Mouse (Mus musculus) limb, embryonic 11.5 days (tissue): ENCODE measurements around the gene Krt75. TPM values are rescaled to one million over a fixed set of nuclear protein-coding genes. Genes with fewer than 3 reads are reported as not detected.

Experiments used
- ATAC-seq: fragments of 200-750 bp; cut with Nextera tagmentation; 2 replicates; pipeline ENCODE4 v1.8.0; 2017; ENCODE audit warnings: low read depth; ENCODE audit not compliant: insufficient number of reproducible peaks, low FRiP score, low TSS enrichment
- DNase-seq: peaks from one replicate; pipeline ENCODE4 v3.0.0-alpha.2; 2015; ENCODE audit warnings: low spot score
- H3K27ac ChIP-seq: fragments of 300-500 bp; sonication (generic); replicated peaks from 2 replicates; pipeline ENCODE4 v1.5.1; 2014; ENCODE audit warnings: low read depth, mild to moderate bottlenecking, low read length
- H3K27me3 ChIP-seq: fragments of 300-500 bp; sonication (generic); 2 replicates; pipeline ENCODE4 v1.6.1; 2014; ENCODE audit warnings: mild to moderate bottlenecking, low read length, mixed read lengths; ENCODE audit not compliant: control insufficient read depth, insufficient read depth
- H3K36me3 ChIP-seq: fragments of 300-500 bp; sonication (generic); 2 replicates; pipeline ENCODE4 v1.6.1; 2014; ENCODE audit warnings: mild to moderate bottlenecking, low read length, moderate library complexity, mixed read lengths; ENCODE audit not compliant: control insufficient read depth, insufficient read depth
- H3K4me1 ChIP-seq: fragments of 300-500 bp; sonication (generic); 2 replicates; pipeline ENCODE4 v1.6.1; 2014; ENCODE audit warnings: low read length, mixed read lengths; ENCODE audit not compliant: control insufficient read depth, insufficient read depth
- H3K4me2 ChIP-seq: fragments of 300-500 bp; sonication (generic); 2 replicates; pipeline ENCODE4 v1.6.1; 2014; ENCODE audit warnings: low read depth, mild to moderate bottlenecking, moderate library complexity; ENCODE audit not compliant: severe bottlenecking
- H3K4me3 ChIP-seq: fragments of 300-500 bp; sonication (generic); 2 replicates; pipeline ENCODE4 v1.5.1; 2014; ENCODE audit warnings: low read depth, low read length
- H3K9ac ChIP-seq: fragments of 300-500 bp; sonication (generic); 2 replicates; pipeline ENCODE4 v1.6.1; 2014; ENCODE audit warnings: mild to moderate bottlenecking, low read length
- H3K9me3 ChIP-seq: fragments of 300-500 bp; sonication (generic); 2 replicates; pipeline ENCODE4 v1.6.1; 2016; ENCODE audit warnings: low read length; ENCODE audit not compliant: control insufficient read depth
- WGBS: fragments of 180-500 bp; shearing (Covaris S2); extraction: QIAGEN DNeasy Blood & Tissue Kit; methylation state at CpG from one replicate; pipeline ENCODE4 v1.1.7; 2014; 5-methylcytosine and 5-hydroxymethylcytosine counted together
- polyA plus RNA-seq: library from polyadenylated mRNA; unstranded; fragments of >200 nt; fragmentation: Nextera tagmentation; extraction: Ambion mirVana; gene quantifications from 2 replicates; pipeline ENCODE4 v1.2.1, GENCODE M21; 2014

The Krt75 gene
- polyA plus RNA-seq, 1 experiment from 2014 or later = not detected

DNA sequence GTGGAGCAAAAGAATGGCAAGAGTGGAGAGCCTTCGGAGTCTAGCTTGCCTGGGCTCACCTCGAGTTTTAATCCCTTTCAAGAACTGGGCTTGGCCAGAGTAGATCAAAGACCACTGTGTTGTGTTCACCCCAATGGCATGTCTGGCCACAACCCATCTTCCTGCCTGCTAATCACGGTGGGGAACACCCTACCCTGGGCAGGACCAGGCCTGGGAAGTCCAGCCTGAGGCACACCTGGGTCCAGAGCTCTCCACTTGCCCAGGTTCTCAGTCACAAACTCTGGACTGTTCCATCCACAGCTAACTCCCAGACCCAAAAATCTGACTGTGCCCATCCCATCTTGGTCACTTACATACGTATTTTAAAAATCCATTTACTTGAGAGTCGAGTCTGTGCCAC is 10.9 kb downstream of the Krt75 start, which contains the start of gene Krt90:
Gene Krt90 (minus strand): TSS at position 101 of the 400 bp plus-strand sequence.
- no peaks in the 10 kb centered on the region for H3K36me3 ChIP-seq

GRCm38 (mm10) chr15:101558034-101558646 is 15.6 kb downstream of the Krt75 start:
- Histone ChIP-seq H3K9ac (no peak overlapping the region), H3K27ac (no peak overlapping the region), H3K4me2 (no peak overlapping the region), H3K36me3 (no peaks in the 10 kb centered on the region), H3K27me3 (no peaks in the 10 kb centered on the region), H3K4me3 (no peak overlapping the region), H3K4me1 (peaks cover 1% of the 10 kb centered on the region; the same call in 1 of the 2 replicates), H3K9me3 (no peaks in the 10 kb centered on the region)
- 14% methylated on average over 7 of the region's 7 CpGs for WGBS
- peak; percentile 25 for DNase-seq
- ATAC-seq = no peak

More for the DNA sequence above, 10.9 kb downstream of the Krt75 start, which contains the start of gene Krt90:
- no peaks in the 10 kb centered on the region for H3K27me3 ChIP-seq
- ATAC-seq = no peak
- no peak within 1 kb of the TSS for H3K27ac ChIP-seq
- 75% methylated on average over 5 of the region's 5 CpGs for WGBS
- DNase-seq = no peak
- H3K9ac ChIP-seq = no peak within 1 kb of the TSS
- no peak within 1 kb of the TSS for H3K4me2 ChIP-seq
- H3K9me3 ChIP-seq = no peaks in the 10 kb centered on the region
- no peak within 1 kb of the TSS for H3K4me3 ChIP-seq
- no peaks in the 10 kb centered on the region for H3K4me1 ChIP-seq

- DNase-seq (peak; percentile 67), ATAC-seq (peak; percentile 39; the same call in 1 of the 2 replicates)
- WGBS = 0% methylated on average over 11 of the region's 11 CpGs
- no peak overlapping the region for H3K27ac ChIP-seq
- no peak overlapping the region for H3K4me2 ChIP-seq
- no peak overlapping the region for H3K4me3 ChIP-seq
- H3K36me3 ChIP-seq = no peaks in the 10 kb centered on the region
- peaks cover 5% of the 10 kb centered on the region; the same call in 1 of the 2 replicates for H3K4me1 ChIP-seq
- H3K27me3 ChIP-seq = no peaks in the 10 kb centered on the region
- no peak overlapping the region for H3K9ac ChIP-seq
- H3K9me3 ChIP-seq = no peaks in the 10 kb centered on the region
Measured at GRCm38 (mm10) chr15:101553169-101553568, 20.5 kb downstream of the Krt75 start.

- Histone ChIP-seq H3K36me3 (no peaks in the 10 kb centered on the region), H3K27me3 (no peaks in the 10 kb centered on the region), H3K9me3 (no peaks in the 10 kb centered on the region), H3K4me1 (peaks cover 5% of the 10 kb centered on the region; the same call in 1 of the 2 replicates), H3K4me3 (no peak overlapping the region), H3K9ac (no peak overlapping the region), H3K27ac (no peak overlapping the region), H3K4me2 (no peak overlapping the region)
- ATAC-seq = no peak
- no peak for DNase-seq
- WGBS = 73% methylated on average over 8 of the region's 8 CpGs
Measured at GRCm38 (mm10) chr15:101552188-101552587, 21.5 kb downstream of the Krt75 start.

- Histone ChIP-seq H3K4me1 (peaks cover 5% of the 10 kb centered on the region; the same call in 1 of the 2 replicates), H3K4me2 (no peak within 1 kb of the TSS), H3K9ac (no peak within 1 kb of the TSS), H3K9me3 (no peaks in the 10 kb centered on the region), H3K36me3 (no peaks in the 10 kb centered on the region), H3K27ac (no peak within 1 kb of the TSS), H3K27me3 (no peaks in the 10 kb centered on the region), H3K4me3 (no peak within 1 kb of the TSS)
- ATAC-seq (no peak), DNase-seq (no peak)
- WGBS = 64% methylated on average over 7 of the region's 7 CpGs
Measured at GRCm38 (mm10) chr15:101550567-101550966, 23.1 kb downstream of the Krt75 start, which contains the start of gene Krt82. Krt82 (minus strand) TSS chr15:101550667.

DNA sequence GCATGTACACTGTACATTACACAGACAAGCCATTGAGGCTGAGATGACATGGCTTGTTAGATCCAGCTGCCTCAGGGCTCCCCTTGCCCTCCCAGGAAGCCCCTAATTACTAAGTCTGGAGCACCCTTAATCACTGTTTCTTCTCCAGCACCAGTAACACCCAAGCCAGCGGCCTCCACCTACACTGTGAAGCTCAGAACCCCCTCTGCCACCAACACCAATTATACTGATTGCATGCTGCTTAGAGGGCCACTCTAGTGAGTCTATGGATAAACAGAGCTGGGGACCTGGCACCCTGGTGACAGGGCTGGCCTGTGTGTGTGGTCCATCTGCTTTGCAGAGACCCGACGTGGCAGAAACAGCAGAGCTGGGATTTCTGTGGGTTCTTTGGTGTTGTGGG is 29.2 kb downstream of the Krt75 start:
- H3K27ac ChIP-seq = no peak overlapping the region
- no peaks in the 10 kb centered on the region for H3K9me3 ChIP-seq
- H3K36me3 ChIP-seq = no peaks in the 10 kb centered on the region
- no peak overlapping the region for H3K4me2 ChIP-seq
- WGBS = 33% methylated on average over 3 of the region's 3 CpGs
- ATAC-seq (no peak), DNase-seq (no peak)
- no peak overlapping the region for H3K4me3 ChIP-seq
- no peaks in the 10 kb centered on the region; the same call in 1 of the 2 replicates for H3K4me1 ChIP-seq
- no peak overlapping the region for H3K9ac ChIP-seq
- H3K27me3 ChIP-seq = no peaks in the 10 kb centered on the region

- ATAC-seq (no peak), DNase-seq (no peak)
- no peaks in the 10 kb centered on the region; the same call in 1 of the 2 replicates for H3K4me1 ChIP-seq
- H3K4me3 ChIP-seq = no peak overlapping the region
- H3K4me2 ChIP-seq = no peak overlapping the region
- H3K36me3 ChIP-seq = no peaks in the 10 kb centered on the region
- H3K9me3 ChIP-seq = no peaks in the 10 kb centered on the region
- no peak overlapping the region for H3K27ac ChIP-seq
- WGBS = 60% methylated on average over 9 of the region's 9 CpGs
- H3K9ac ChIP-seq = no peak overlapping the region
- no peaks in the 10 kb centered on the region for H3K27me3 ChIP-seq
Measured at GRCm38 (mm10) chr15:101542543-101542942, 31.2 kb downstream of the Krt75 start.

DNA sequence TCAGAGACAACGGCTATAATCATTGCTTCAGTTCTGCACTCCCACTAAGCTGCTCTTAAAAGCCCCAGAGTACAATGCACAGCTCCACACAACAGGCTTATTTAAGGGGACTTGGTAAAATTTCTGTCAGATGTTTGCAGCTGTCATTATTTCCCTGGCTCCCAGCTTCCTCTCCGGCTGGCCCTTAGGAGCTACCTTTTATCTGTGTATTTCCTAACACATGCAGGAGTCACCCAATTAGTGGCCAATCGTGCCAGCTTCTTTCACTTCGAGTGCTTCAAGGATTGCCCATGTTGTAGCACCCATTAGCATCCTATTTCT is 35.2 kb downstream of the Krt75 start:
- Histone ChIP-seq H3K9me3 (no peaks in the 10 kb centered on the region), H3K4me2 (no peak overlapping the region), H3K4me1 (no peaks in the 10 kb centered on the region), H3K9ac (no peak overlapping the region), H3K27me3 (no peaks in the 10 kb centered on the region), H3K27ac (no peak overlapping the region), H3K36me3 (no peaks in the 10 kb centered on the region), H3K4me3 (no peak overlapping the region)
- WGBS = 53% methylated on average over 4 of the region's 4 CpGs
- DNase-seq (no peak), ATAC-seq (no peak)
